Mouse (Mus musculus) midbrain, embryonic 16.5 days (tissue): ENCODE data around the gene Ttc41. TPM values are rescaled to one million over a fixed set of nuclear protein-coding genes. Genes with fewer than 3 reads are reported as not detected.

ENCODE experiments used
- ATAC-seq: fragments of 200-750 bp; cut with Nextera tagmentation; 2 replicates; pipeline ENCODE4 v1.8.0; 2017; ENCODE audit warnings: moderate TSS enrichment
- H3K27ac ChIP-seq: fragments of 300-500 bp; sonication (generic); 2 replicates; pipeline ENCODE4 v1.5.1; 2014; ENCODE audit warnings: mild to moderate bottlenecking, low read length, mixed read lengths
- H3K27me3 ChIP-seq: fragments of 300-500 bp; sonication (generic); 2 replicates; pipeline ENCODE4 v1.6.1; 2014; ENCODE audit warnings: low read depth, low read length, mixed read lengths; ENCODE audit not compliant: control insufficient read depth, insufficient read depth
- H3K36me3 ChIP-seq: fragments of 300-500 bp; sonication (generic); 2 replicates; pipeline ENCODE4 v1.6.1; 2014; ENCODE audit warnings: mild to moderate bottlenecking, low read length, moderate library complexity, mixed read lengths; ENCODE audit not compliant: control insufficient read depth, insufficient read depth
- H3K4me1 ChIP-seq: fragments of 300-500 bp; sonication (generic); 2 replicates; pipeline ENCODE4 v1.6.1; 2014; ENCODE audit warnings: mild to moderate bottlenecking, low read length, mixed read lengths; ENCODE audit not compliant: control insufficient read depth, insufficient read depth
- H3K4me2 ChIP-seq: fragments of 300-500 bp; sonication (generic); 2 replicates; pipeline ENCODE4 v1.6.1; 2014; ENCODE audit warnings: mild to moderate bottlenecking, low read length, mixed read lengths
- H3K4me3 ChIP-seq: fragments of 300-500 bp; sonication (generic); 2 replicates; pipeline ENCODE4 v1.5.1; 2014; ENCODE audit warnings: low read depth, mild to moderate bottlenecking, low read length, moderate library complexity, mixed read lengths
- H3K9ac ChIP-seq: fragments of 300-500 bp; sonication (generic); 2 replicates; pipeline ENCODE4 v1.6.1; 2014; ENCODE audit warnings: low read depth, low read length, mixed read lengths
- H3K9me3 ChIP-seq: fragments of 300-500 bp; sonication (generic); replicated peaks from 2 replicates; pipeline ENCODE4 v1.6.1; 2014; ENCODE audit warnings: mild to moderate bottlenecking, low read length, mixed read lengths; ENCODE audit not compliant: control insufficient read depth, poor library complexity, severe bottlenecking
- WGBS: fragments of 180-500 bp; shearing (Covaris S2); extraction: QIAGEN DNeasy Blood & Tissue Kit; methylation state at CpG from one replicate; pipeline ENCODE4 v1.1.7; 2014; 5-methylcytosine and 5-hydroxymethylcytosine counted together
- polyA plus RNA-seq: library from polyadenylated mRNA; unstranded; fragments of >200 nt; fragmentation: Nextera tagmentation; extraction: Ambion mirVana; gene quantifications from 2 replicates; pipeline ENCODE4 v1.2.1, GENCODE M21; 2015

Gene Ttc41
- polyA plus RNA-seq, 1 experiment from 2014 or later = 2.8 TPM

DNA sequence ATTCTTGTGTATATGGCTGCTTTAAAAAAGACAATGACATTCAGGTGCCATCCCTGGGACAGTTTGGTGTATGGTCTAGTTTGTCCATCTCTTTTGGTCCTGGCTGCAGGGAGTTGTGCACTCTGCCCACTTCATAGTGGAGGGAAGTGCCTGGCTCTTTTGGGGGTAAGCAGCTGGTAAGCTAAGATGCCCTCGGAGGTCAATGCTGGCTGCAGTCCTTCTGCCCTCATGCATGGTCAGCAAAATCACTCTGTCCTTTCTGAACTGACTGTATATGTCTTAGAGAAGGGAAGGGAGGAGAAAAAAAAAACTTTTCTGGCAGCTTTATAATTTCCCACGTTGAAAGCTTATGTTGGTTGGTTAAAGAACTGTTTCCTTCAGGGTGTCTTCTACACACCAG lies 79.8 kb downstream of the Ttc41 start:
- Histone ChIP-seq H3K36me3 (no peaks in the 10 kb centered on the region), H3K9me3 (no peaks in the 10 kb centered on the region), H3K4me2 (no peak overlapping the region), H3K4me1 (peaks cover 25% of the 10 kb centered on the region), H3K27me3 (no peaks in the 10 kb centered on the region), H3K27ac (no peak overlapping the region), H3K4me3 (no peak overlapping the region), H3K9ac (no peak overlapping the region)
- WGBS = 80% methylated on average over 2 of the region's 2 CpGs
- ATAC-seq = no peak

DNA sequence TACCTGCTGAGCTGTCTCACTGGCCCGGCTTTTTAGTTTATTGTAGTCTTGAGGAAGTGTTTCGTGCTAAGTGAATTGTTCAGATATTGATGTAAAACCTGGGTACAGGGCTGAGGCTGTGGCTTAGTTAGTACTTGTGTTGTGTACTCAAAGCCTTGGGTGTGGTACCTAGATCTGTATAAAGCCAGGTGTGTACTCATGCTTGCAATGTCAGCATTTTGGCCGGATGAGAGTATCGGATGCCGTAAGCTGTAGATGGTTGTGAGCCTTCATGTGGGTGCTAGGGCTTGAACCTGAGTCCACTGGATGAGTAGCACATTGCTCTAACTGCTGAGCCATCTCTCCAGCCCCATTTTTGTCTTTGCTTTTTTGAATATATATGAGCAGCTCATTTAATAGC lies 80.5 kb downstream of the Ttc41 start:
- Histone ChIP-seq H3K4me1 (peaks cover 18% of the 10 kb centered on the region), H3K36me3 (no peaks in the 10 kb centered on the region), H3K9me3 (no peaks in the 10 kb centered on the region), H3K27me3 (no peaks in the 10 kb centered on the region), H3K9ac (no peak overlapping the region), H3K27ac (no peak overlapping the region), H3K4me3 (no peak overlapping the region), H3K4me2 (no peak overlapping the region)
- no peak for ATAC-seq
- 96% methylated on average over 5 of the region's 5 CpGs for WGBS

DNA sequence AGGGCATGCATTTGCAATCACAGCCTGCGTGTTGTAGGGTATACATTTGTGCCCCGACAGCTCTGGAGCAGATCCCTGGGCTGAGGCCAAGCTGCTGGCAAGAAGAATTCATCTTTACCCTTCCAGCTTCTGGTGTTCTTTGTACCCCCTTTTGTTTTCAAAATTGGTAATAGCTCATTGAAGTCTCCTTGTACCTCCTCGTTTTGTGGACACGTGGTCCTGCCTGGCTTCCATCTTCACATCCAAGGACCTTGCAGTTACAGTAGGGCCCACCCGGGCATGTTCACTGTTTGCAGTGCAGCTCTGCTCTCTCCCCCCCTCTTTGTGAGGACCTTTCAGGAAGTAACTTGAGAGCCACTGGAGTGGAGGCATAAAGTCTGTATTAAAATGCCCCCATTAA lies 82.6 kb downstream of the Ttc41 start:
- Histone ChIP-seq H3K9me3 (no peaks in the 10 kb centered on the region), H3K27ac (no peak overlapping the region), H3K36me3 (no peaks in the 10 kb centered on the region), H3K9ac (no peak overlapping the region), H3K4me3 (no peak overlapping the region), H3K4me2 (no peak overlapping the region), H3K4me1 (peaks cover 2% of the 10 kb centered on the region; the same call in 1 of the 2 replicates), H3K27me3 (no peaks in the 10 kb centered on the region)
- 51% methylated on average over 5 of the region's 5 CpGs for WGBS
- no peak for ATAC-seq

DNA sequence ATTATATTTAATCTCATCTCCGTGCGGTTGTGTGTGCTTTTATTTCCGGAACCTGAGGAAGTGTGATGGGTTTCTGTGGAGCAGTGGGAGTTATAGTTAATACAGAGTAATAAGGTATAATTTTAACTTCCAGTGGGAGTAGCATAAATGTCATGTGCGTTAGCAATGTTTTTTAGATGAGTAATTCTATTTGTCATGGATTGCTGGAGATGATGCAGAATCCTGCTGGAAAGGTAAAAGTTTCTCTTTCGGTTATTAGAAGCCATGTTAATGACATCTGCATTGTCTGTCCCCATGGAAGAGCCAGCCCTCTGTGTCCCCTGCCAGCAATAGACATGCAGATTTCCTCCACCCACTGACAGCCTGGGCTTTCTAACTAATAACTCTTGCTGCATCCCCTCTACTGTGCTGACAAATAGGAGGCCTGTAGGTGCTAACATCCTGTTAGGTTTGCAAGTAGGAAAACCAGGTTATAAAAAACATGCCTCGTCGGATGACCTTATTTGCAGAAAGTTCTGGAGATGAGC lies 83.6 kb downstream of the Ttc41 start:
- Histone ChIP-seq H3K9me3 (no peaks in the 10 kb centered on the region), H3K4me3 (no peak overlapping the region), H3K27me3 (no peaks in the 10 kb centered on the region), H3K36me3 (no peaks in the 10 kb centered on the region), H3K9ac (no peak overlapping the region), H3K4me1 (peaks cover 5% of the 10 kb centered on the region; the same call in 1 of the 2 replicates), H3K4me2 (no peak overlapping the region), H3K27ac (no peak overlapping the region)
- ATAC-seq = no peak
- WGBS = 78% methylated on average over 7 of the region's 7 CpGs

DNA sequence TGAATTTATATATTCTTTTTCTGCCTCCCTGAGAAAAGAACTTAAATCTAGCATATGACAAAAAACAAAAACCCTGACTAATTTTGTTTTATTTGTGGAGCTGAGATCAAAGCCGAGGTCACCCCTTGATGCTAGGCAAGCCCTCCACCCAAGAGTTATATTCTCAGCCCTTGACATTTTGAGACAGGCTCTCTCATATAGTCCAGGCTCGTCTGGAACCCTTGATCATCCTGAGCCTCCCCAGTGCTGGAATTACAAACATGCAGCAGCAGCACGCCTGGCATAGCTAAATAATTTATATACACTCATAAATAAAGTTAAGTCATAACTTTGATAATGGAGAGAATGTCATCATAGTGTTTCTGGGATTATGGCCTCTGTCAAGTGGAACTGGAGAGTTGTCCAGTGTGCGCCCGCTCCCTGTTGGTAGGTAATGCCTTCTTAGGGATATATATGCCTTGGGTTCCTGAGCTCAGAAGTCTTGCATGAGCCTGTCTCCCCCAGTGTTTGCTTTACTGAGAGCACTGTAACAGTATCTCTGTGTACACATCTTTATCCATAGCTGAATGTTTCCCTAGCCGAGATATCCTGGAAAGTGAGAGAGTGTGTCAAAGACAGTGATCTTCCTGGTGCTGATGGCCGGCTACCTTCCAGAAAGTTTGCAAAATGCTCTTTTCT lies 86.0 kb downstream of the Ttc41 start:
- 86% methylated on average over 7 of the region's 7 CpGs for WGBS
- Histone ChIP-seq H3K4me2 (no peak overlapping the region), H3K36me3 (no peaks in the 10 kb centered on the region), H3K27ac (no peak overlapping the region), H3K9me3 (no peaks in the 10 kb centered on the region), H3K9ac (no peak overlapping the region), H3K4me1 (0 out of 2 replicates have a peak, but pooled peaks cover 5% of the 10 kb centered on the region), H3K4me3 (no peak overlapping the region), H3K27me3 (no peaks in the 10 kb centered on the region)
- ATAC-seq = no peak

DNA sequence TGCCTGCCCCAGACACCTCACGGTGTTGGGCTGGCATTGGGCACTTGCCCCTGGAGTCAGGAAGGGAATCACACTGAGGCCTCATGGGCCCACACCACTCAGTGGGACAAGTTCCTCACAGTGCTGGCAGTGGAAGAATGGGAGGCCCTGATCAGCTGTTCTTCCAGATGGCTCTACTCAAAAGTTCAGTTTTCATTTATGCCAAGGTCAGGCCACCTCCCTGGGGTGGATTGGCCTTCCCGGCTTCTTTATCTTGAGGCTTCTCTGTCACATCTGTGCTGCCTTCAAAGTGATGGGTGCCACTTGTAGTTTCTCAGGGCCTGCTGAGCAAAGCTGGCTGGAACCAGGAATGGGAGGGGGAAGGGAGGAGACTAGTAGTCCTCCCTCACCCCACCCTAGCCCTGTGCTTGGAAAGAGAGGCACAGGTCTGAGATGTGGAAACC lies 87.9 kb downstream of the Ttc41 start:
- WGBS = 79% methylated on average over 2 of the region's 2 CpGs
- peak; percentile 58; the same call in 1 of the 2 replicates for ATAC-seq
- H3K4me2 ChIP-seq = no peak overlapping the region
- no peak overlapping the region for H3K27ac ChIP-seq
- no peak overlapping the region for H3K9ac ChIP-seq
- H3K4me1 ChIP-seq = 0 out of 2 replicates have a peak, but pooled peaks cover 2% of the 10 kb centered on the region
- no peaks in the 10 kb centered on the region for H3K27me3 ChIP-seq
- H3K9me3 ChIP-seq = no peaks in the 10 kb centered on the region
- H3K4me3 ChIP-seq = no peak overlapping the region
- no peaks in the 10 kb centered on the region for H3K36me3 ChIP-seq

DNA sequence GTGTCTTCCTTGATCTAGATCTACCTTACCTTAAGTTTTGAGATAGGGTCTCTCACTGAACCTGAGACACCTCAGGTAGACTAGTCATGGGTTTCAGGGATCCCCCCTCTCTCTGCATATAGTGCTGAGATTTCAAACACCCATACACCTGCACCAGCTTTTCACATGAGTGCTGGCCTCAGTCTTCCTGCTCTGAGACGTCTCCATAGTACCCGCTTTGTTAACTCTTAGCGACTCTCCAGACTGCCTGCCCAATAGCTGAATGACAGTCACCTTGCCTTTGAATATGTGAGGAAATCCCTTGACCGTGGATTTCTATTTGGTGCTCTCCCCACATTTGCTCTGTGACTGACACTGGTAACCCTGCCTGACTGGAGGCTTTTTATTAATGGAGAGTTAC lies 88.6 kb downstream of the Ttc41 start:
- no peak for ATAC-seq
- WGBS = 84% methylated on average over 4 of the region's 4 CpGs
- H3K36me3 ChIP-seq = no peaks in the 10 kb centered on the region
- no peak overlapping the region for H3K4me3 ChIP-seq
- H3K9me3 ChIP-seq = no peaks in the 10 kb centered on the region
- no peaks in the 10 kb centered on the region for H3K27me3 ChIP-seq
- H3K9ac ChIP-seq = no peak overlapping the region
- H3K27ac ChIP-seq = no peak overlapping the region
- H3K4me1 ChIP-seq = 0 out of 2 replicates have a peak, but pooled peaks cover 2% of the 10 kb centered on the region
- H3K4me2 ChIP-seq = no peak overlapping the region

DNA sequence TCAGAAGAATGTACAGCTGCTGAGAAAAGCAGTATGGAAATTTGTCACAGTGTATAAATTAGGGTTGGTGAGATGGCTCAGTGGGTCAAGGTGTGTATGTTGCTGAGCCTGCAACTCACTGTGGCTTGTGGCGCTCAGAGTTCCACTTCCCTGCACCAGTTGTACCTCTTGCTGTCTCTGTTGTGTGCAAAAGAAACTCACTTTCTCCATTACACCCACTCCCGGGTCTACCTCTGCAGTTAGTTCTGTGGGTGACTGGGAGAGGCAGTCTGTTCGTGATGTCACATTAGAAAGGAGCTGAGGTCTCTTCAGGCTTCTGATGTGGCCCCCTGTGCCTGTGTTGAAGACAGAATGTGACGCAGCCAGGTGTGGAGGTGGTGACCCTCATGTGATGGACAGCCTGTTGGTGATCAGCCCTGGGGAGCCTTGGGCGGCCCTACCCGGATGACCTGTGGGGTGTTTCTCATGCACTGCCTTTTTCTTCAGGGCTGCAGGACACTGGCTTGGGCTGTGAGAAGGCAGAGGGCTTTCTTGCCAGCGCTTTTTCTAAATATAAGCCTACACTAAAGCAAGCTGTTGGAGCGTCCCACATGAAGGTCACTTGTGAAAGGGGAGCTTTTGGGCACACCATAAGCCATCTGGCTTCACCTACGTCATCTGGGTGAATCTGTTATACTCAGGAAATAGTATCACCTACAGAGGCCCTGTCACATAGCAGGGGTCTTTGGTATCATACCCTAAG lies 89.4 kb downstream of the Ttc41 start:
- H3K4me2 ChIP-seq = no peak overlapping the region
- H3K4me1 ChIP-seq = 0 out of 2 replicates have a peak, but pooled peaks cover 2% of the 10 kb centered on the region
- no peaks in the 10 kb centered on the region for H3K27me3 ChIP-seq
- no peak overlapping the region for H3K4me3 ChIP-seq
- H3K36me3 ChIP-seq = no peaks in the 10 kb centered on the region
- H3K9me3 ChIP-seq = no peaks in the 10 kb centered on the region
- no peak overlapping the region for H3K9ac ChIP-seq
- H3K27ac ChIP-seq = no peak overlapping the region
- WGBS = 92% methylated on average over 9 of the region's 9 CpGs
- no peak for ATAC-seq
